Mouse (Mus musculus) megakaryocyte, embryonic 14.5 days (primary cell): ENCODE data around the gene Naa15.

Source experiments
- FLI1 ChIP-seq: IDR thresholded peaks from 2 replicates; pipeline ENCODE4 v1.6.1; 2012; ENCODE audit warnings: low read length, inconsistent platforms, mixed read lengths
- GATA1 ChIP-seq: IDR thresholded peaks from 3 replicates; pipeline ENCODE4 v1.6.1; 2012; ENCODE audit warnings: mixed read lengths, low read length, inconsistent platforms, borderline replicate concordance

- no peak for TF ChIP-seq GATA1
- no peak for TF ChIP-seq FLI1
These were observed 49.4 kb upstream of the Naa15 start for GRCm38 (mm10) chr3:51365517-51365882.
